Mouse (Mus musculus): Measurements from ENCODE around the gene Ube2o.
A peak's percentile ranks its signal among the peaks of the same experiment; 100 is the strongest.

- TF ChIP-seq POLR2A (IDR thresholded peaks at IDR 0.05; ENCODE audit: insufficient read depth, low read length) (peak; percentile 93), CTCF (IDR thresholded peaks at IDR 0.05; ENCODE audit: low read depth, low read length) (no peak), EP300 (IDR thresholded peaks at IDR 0.05; ENCODE audit: insufficient read depth, low read depth, low read length) (0 out of 2 replicates have a peak, but pooled peaks have one; percentile 23)
These were observed 43.0 kb upstream of the Ube2o start for GRCm38 (mm10) chr11:116624131-116624832.

Data from ES-Bruce4 (cell line).